Mouse (Mus musculus): Measurements from ENCODE around the gene Actr1b. TPM values are rescaled to one million over a fixed set of nuclear protein-coding genes. Genes with fewer than 3 reads are reported as not detected.

Gene Actr1b
- polyA plus RNA-seq (2015; fragmentation: Nextera tagmentation; extraction: Ambion mirVana): 110 and 118 TPM in 2 replicates

- Histone ChIP-seq H3K9me3 (replicated peaks) (no peaks in the 10 kb centered on the region), H3K4me3 (replicated peaks) (no peak within 1 kb of the TSS), H3K9ac (no peak within 1 kb of the TSS), H3K4me1 (no peaks in the 10 kb centered on the region), H3K36me3 (no peaks in the 10 kb centered on the region), H3K4me2 (replicated peaks) (no peak within 1 kb of the TSS), H3K27me3 (no peaks in the 10 kb centered on the region), H3K27ac (replicated peaks) (no peak within 1 kb of the TSS)
- no peak for ATAC-seq (ENCODE audit: insufficient number of reproducible peaks, low FRiP score, low TSS enrichment, low read depth)
- WGBS: 70% methylated on average over 5 of the region's 5 CpGs
Measured at GRCm38 (mm10) chr1:36714311-36714710, at the start of gene Actr1b. Gene Actr1b, minus strand, starts transcription at chr1:36714422.

DNA sequence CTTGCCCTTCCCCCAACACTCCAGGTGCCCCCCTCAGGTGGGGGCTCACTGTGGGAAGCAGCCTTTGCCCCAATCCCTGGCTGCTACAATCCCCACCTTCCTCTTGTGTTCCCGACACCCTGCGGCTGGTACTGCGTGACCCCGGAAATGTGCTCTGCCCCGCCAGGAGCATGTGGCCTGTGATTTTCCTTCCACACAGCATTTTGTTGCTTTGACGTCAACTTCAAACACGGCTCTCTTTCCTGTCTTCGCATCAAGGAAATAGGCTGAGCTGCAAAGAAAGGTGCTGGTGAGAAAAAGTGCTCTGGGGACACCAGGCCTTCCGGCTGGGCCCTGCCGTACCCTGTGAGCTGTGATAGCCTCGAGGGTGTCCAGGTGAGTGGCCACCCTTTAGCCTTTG, 47.3 kb upstream of the Actr1b start, which contains the start of gene Zap70:
Zap70 (plus strand) TSS at position 231 of the 400 bp plus-strand sequence.
- peaks cover 3% of the 10 kb centered on the region; the same call in 1 of the 2 replicates for H3K4me1 ChIP-seq
- no peak within 1 kb of the TSS for H3K27ac ChIP-seq (replicated peaks)
- H3K27me3 ChIP-seq: no peaks in the 10 kb centered on the region
- no peaks in the 10 kb centered on the region for H3K9me3 ChIP-seq (replicated peaks)
- WGBS: 78% methylated on average over 11 of the region's 11 CpGs
- ATAC-seq (ENCODE audit: insufficient number of reproducible peaks, low FRiP score, low TSS enrichment, low read depth): no peak
- H3K4me3 ChIP-seq (replicated peaks): no peak within 1 kb of the TSS
- no peak within 1 kb of the TSS for H3K9ac ChIP-seq
- H3K36me3 ChIP-seq: no peaks in the 10 kb centered on the region
- H3K4me2 ChIP-seq (replicated peaks): no peak within 1 kb of the TSS

DNA sequence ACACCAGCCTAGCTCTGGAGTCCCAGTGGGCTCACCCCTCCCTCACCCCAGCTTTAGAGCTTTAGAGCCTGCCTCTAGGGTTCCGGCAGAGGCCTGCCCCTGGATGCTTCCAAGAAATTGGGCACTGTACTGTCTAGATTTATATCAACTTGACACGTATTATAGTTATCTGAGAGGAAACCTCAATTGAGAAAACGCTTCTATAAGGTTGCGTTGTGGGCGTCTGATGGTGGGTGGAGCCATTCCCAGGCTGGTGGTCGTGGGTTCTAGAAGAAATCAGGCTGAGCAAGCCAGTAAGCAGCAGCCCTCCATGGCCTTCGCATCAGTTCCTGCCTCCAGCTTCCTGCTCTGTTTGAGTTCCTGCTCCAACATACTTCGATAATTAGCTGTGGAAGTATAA, 46.8 kb upstream of the Actr1b start:
- Histone ChIP-seq H3K4me3 (replicated peaks) (no peak overlapping the region), H3K36me3 (no peaks in the 10 kb centered on the region), H3K4me1 (no peaks in the 10 kb centered on the region), H3K9ac (no peak overlapping the region), H3K27ac (replicated peaks) (no peak overlapping the region), H3K27me3 (no peaks in the 10 kb centered on the region), H3K4me2 (replicated peaks) (no peak overlapping the region), H3K9me3 (replicated peaks) (no peaks in the 10 kb centered on the region)
- no peak for ATAC-seq (ENCODE audit: insufficient number of reproducible peaks, low FRiP score, low TSS enrichment, low read depth)
- WGBS: 77% methylated on average over 8 of the region's 8 CpGs

DNA sequence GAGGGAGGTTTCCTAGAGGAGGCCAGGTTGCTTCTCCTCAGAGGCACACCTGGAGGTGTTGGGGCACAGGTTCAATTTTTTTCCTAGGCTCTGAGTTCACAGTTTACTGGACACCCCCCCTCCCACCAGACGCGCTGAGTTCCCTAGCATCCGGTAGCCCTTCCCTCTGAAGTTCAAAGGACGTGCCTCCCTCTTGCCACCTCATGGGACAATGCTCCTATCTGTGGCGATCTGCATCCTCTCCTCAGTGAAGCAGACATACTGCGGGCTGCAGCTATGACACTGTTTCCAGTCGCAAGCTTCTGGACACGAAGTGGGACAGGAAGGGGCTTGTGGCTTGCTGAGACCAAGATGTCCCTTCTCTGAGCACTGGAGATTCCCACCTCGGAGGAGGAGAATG, 46.2 kb upstream of the Actr1b start:
- H3K27me3 ChIP-seq: no peaks in the 10 kb centered on the region
- H3K9me3 ChIP-seq (replicated peaks): no peaks in the 10 kb centered on the region
- H3K9ac ChIP-seq: no peak overlapping the region
- no peak for ATAC-seq (ENCODE audit: insufficient number of reproducible peaks, low FRiP score, low TSS enrichment, low read depth)
- 81% methylated on average over 9 of the region's 9 CpGs for WGBS
- H3K4me3 ChIP-seq (replicated peaks): no peak overlapping the region
- H3K36me3 ChIP-seq: no peaks in the 10 kb centered on the region
- no peak overlapping the region for H3K4me2 ChIP-seq (replicated peaks)
- no peak overlapping the region for H3K27ac ChIP-seq (replicated peaks)
- H3K4me1 ChIP-seq: no peaks in the 10 kb centered on the region

DNA sequence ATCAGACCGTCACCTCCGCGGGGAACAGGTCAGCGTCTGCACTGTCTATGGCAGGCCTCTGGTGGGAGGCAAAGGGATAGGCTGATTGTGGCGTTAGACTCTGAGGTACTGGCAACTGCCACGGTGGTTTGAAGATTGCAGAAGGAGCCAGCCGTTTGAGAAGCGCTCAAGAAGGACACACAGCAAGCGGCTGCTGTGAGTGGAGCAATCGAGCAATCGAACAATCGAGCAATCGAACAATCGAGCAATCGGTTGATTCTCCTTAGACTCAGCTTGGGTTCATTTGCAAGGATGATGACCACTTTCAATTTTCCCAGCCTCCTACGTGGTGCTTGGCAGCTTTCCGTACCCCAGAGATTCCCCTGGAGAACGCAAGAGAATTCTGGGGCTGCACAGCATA, 44.9 kb upstream of the Actr1b start:
- 80% methylated on average over 18 of the region's 18 CpGs for WGBS
- H3K9me3 ChIP-seq (replicated peaks): no peaks in the 10 kb centered on the region
- H3K36me3 ChIP-seq: no peaks in the 10 kb centered on the region
- ATAC-seq (ENCODE audit: insufficient number of reproducible peaks, low FRiP score, low TSS enrichment, low read depth): no peak
- H3K4me3 ChIP-seq (replicated peaks): no peak overlapping the region
- H3K4me1 ChIP-seq: no peaks in the 10 kb centered on the region
- H3K27me3 ChIP-seq: no peaks in the 10 kb centered on the region
- H3K9ac ChIP-seq: no peak overlapping the region
- H3K4me2 ChIP-seq (replicated peaks): no peak overlapping the region
- no peak overlapping the region for H3K27ac ChIP-seq (replicated peaks)

- H3K4me1 ChIP-seq: no peaks in the 10 kb centered on the region
- no peak overlapping the region for H3K27ac ChIP-seq (replicated peaks)
- no peak for ATAC-seq (ENCODE audit: insufficient number of reproducible peaks, low FRiP score, low TSS enrichment, low read depth)
- H3K4me2 ChIP-seq (replicated peaks): no peak overlapping the region
- no peaks in the 10 kb centered on the region for H3K36me3 ChIP-seq
- no peak overlapping the region for H3K9ac ChIP-seq
- H3K27me3 ChIP-seq: no peaks in the 10 kb centered on the region
- WGBS: 80% methylated on average over 9 of the region's 9 CpGs
- H3K9me3 ChIP-seq (replicated peaks): no peaks in the 10 kb centered on the region
- no peak overlapping the region for H3K4me3 ChIP-seq (replicated peaks)
Measured at GRCm38 (mm10) chr1:36758553-36758952, 44.3 kb upstream of the Actr1b start.

- Histone ChIP-seq H3K4me1 (no peaks in the 10 kb centered on the region), H3K4me3 (replicated peaks) (no peak overlapping the region), H3K4me2 (replicated peaks) (no peak overlapping the region), H3K9ac (no peak overlapping the region), H3K27ac (replicated peaks) (no peak overlapping the region), H3K36me3 (no peaks in the 10 kb centered on the region), H3K27me3 (no peaks in the 10 kb centered on the region), H3K9me3 (replicated peaks) (no peaks in the 10 kb centered on the region)
- ATAC-seq (ENCODE audit: insufficient number of reproducible peaks, low FRiP score, low TSS enrichment, low read depth): no peak
- 74% methylated on average over 6 of the region's 6 CpGs for WGBS
Measured at GRCm38 (mm10) chr1:36753932-36754675, 39.9 kb upstream of the Actr1b start.

DNA sequence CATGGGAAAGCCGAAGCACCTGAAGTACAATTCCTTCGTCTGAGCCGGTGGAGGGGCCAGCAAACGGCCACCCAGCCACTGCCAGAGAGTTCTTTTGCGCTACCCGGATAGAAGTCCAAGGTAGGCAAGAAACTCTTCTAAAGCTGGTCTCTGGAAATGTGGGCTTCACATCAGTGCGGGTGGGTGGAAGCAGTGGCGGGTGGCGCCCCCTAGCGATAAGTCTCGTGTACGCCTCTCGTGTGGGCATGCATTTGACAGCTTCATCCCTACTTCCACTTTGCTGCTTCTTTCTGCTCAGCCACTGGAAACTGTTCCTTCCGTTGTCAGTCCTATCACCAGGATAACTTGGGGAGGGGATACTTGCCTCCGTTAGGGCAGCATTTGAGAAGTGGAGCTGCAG, 32.2 kb upstream of the Actr1b start:
- WGBS: 42% methylated on average over 15 of the region's 15 CpGs
- no peak for ATAC-seq (ENCODE audit: insufficient number of reproducible peaks, low FRiP score, low TSS enrichment, low read depth)

GRCm38 (mm10) chr1:36745661-36746060, 31.4 kb upstream of the Actr1b start:
- H3K27ac ChIP-seq (replicated peaks): no peak overlapping the region
- no peaks in the 10 kb centered on the region for H3K36me3 ChIP-seq
- H3K27me3 ChIP-seq: no peaks in the 10 kb centered on the region
- H3K4me2 ChIP-seq (replicated peaks): no peak overlapping the region
- H3K4me3 ChIP-seq (replicated peaks): no peak overlapping the region
- no peak for ATAC-seq (ENCODE audit: insufficient number of reproducible peaks, low FRiP score, low TSS enrichment, low read depth)
- WGBS: 51% methylated on average over 4 of the region's 4 CpGs
- no peaks in the 10 kb centered on the region for H3K9me3 ChIP-seq (replicated peaks)
- H3K4me1 ChIP-seq: peaks cover 6% of the 10 kb centered on the region; the same call in 1 of the 2 replicates
- no peak overlapping the region for H3K9ac ChIP-seq

More for the DNA sequence above, 32.2 kb upstream of the Actr1b start:
- peaks cover 6% of the 10 kb centered on the region; the same call in 1 of the 2 replicates for H3K4me1 ChIP-seq
- no peaks in the 10 kb centered on the region for H3K9me3 ChIP-seq (replicated peaks)
- H3K4me3 ChIP-seq (replicated peaks): no peak overlapping the region
- no peaks in the 10 kb centered on the region for H3K27me3 ChIP-seq
- H3K36me3 ChIP-seq: no peaks in the 10 kb centered on the region
- H3K9ac ChIP-seq: no peak overlapping the region
- no peak overlapping the region for H3K4me2 ChIP-seq (replicated peaks)
- no peak overlapping the region for H3K27ac ChIP-seq (replicated peaks)

DNA sequence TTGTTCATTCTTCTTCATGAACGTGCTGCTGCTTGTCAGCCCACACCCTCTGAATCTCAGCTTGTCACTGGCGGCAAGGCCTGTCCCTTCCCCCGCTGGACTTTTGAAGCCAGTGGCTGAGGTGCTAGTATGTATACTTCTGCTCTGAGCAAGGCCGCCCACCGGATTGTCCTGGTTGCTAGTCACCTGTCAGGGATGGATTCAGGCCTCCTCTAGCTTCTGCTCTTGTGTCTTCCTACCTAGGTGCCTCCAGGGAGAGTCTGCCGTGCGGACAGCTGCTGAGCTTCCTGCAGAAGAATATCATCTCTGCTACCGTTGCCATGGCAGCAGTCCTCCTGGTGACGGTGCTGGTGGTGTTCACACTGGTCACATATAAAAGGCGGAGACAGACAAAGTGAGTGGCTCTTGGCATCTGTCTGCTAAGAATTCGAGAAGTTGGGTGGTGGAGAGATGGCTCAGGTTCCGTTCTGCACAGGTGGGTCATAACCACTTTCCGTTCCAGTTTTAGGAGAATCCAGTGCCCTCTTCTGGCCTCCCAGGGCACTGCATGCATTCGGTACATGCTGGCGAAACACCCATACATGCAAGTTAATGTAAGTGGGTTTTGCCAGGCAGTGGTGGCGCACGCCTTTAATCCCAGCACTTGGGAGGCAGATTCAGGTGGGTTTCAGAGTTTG, 30.2 kb upstream of the Actr1b start:
- Histone ChIP-seq H3K9ac (no peak overlapping the region), H3K27me3 (no peaks in the 10 kb centered on the region), H3K9me3 (replicated peaks) (no peaks in the 10 kb centered on the region), H3K4me1 (peaks cover 6% of the 10 kb centered on the region; the same call in 1 of the 2 replicates), H3K4me3 (replicated peaks) (peak overlapping the region; percentile 25), H3K4me2 (replicated peaks) (peak overlapping the region; percentile 46), H3K27ac (replicated peaks) (no peak overlapping the region), H3K36me3 (no peaks in the 10 kb centered on the region)
- WGBS: 21% methylated on average over 17 of the region's 17 CpGs
- ATAC-seq (ENCODE audit: insufficient number of reproducible peaks, low FRiP score, low TSS enrichment, low read depth): no peak

DNA sequence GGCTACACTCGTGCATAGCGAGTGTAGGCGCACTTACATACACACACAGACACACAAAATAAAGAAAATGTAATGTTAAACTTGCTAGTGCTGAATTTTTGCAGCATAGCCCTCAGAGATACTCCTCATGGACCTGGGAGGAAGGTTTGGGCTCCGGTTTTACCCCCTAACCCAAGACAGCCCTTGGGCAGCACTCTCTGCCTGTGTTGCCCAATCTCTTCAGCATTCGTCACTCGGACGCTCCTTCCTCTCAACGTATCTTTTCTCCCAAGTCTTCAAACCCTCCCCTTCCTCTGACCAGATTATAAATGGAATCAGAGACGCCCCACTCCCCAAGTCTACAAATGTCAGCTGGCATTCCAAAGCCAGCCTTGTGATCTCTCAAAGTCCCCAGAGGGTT, 28.8 kb upstream of the Actr1b start:
- 70% methylated on average over 9 of the region's 9 CpGs for WGBS
- ATAC-seq (ENCODE audit: insufficient number of reproducible peaks, low FRiP score, low TSS enrichment, low read depth): no peak

More for the DNA sequence above, 28.8 kb upstream of the Actr1b start:
- Histone ChIP-seq H3K9ac (no peak overlapping the region), H3K27me3 (no peaks in the 10 kb centered on the region), H3K4me3 (replicated peaks) (no peak overlapping the region), H3K4me1 (peaks cover 6% of the 10 kb centered on the region; the same call in 1 of the 2 replicates), H3K36me3 (no peaks in the 10 kb centered on the region), H3K9me3 (replicated peaks) (no peaks in the 10 kb centered on the region), H3K27ac (replicated peaks) (no peak overlapping the region), H3K4me2 (replicated peaks) (no peak overlapping the region)

Data from embryonic facial prominence, embryonic 15.5 days (tissue).